Mouse (Mus musculus) ES-E14 (cell line): ENCODE results near the gene Wdr70. TPM values are rescaled to one million over a fixed set of nuclear protein-coding genes. Genes with fewer than 3 reads are reported as not detected.

Experiments used
- DNase-seq: peaks from one replicate; pipeline ENCODE4 v3.0.0-alpha.2; 2013; ENCODE audit warnings: low read depth, low spot score
- H3K27ac ChIP-seq: 2 replicates; pipeline ENCODE4 v1.5.1; 2012; ENCODE audit warnings: low read depth, mild to moderate bottlenecking, low read length, moderate library complexity, mixed read lengths; ENCODE audit not compliant: poor library complexity, insufficient read depth, severe bottlenecking
- H3K36me3 ChIP-seq: 2 replicates; pipeline ENCODE4 v1.6.1; 2012; ENCODE audit warnings: mild to moderate bottlenecking, low read length, moderate library complexity, mixed read lengths; ENCODE audit not compliant: control insufficient read depth, poor library complexity, insufficient read depth, severe bottlenecking
- H3K4me1 ChIP-seq, 2 experiments: fragments of 150-350 bp in 1 of 2; sonication (generic) in 1 of 2; 2 replicates each; pipeline ENCODE4 v1.6.1; 2012; ENCODE audit warnings: low read length in 2 of 2, mild to moderate bottlenecking in 1 of 2, mixed read lengths in 1 of 2; ENCODE audit not compliant: control insufficient read depth in 2 of 2, insufficient read depth in 2 of 2, poor library complexity in 1 of 2
- H3K4me3 ChIP-seq, 2 experiments: fragments of 150-350 bp in 1 of 2; sonication (generic) in 1 of 2; 2 replicates each; pipeline ENCODE4 v1.5.1; 2012; ENCODE audit warnings: low read length in 2 of 2, low read depth in 1 of 2, mild to moderate bottlenecking in 1 of 2, mixed read lengths in 1 of 2; ENCODE audit not compliant: insufficient read depth in 1 of 2, poor library complexity in 1 of 2, severe bottlenecking in 1 of 2
- H3K9ac ChIP-seq: 2 replicates; pipeline ENCODE4 v1.6.1; 2012; ENCODE audit warnings: low read depth, mild to moderate bottlenecking, low read length, mixed read lengths; ENCODE audit not compliant: poor library complexity, insufficient read depth, severe bottlenecking
- H3K9me3 ChIP-seq: fragments of 150-350 bp; sonication (generic); 2 replicates; pipeline ENCODE4 v1.6.1; 2012; ENCODE audit warnings: low read depth, mild to moderate bottlenecking, low read length; ENCODE audit not compliant: control insufficient read depth, insufficient read depth
- CHD2 ChIP-seq: IDR thresholded peaks from 2 replicates; pipeline ENCODE4 v1.6.1; 2014; ENCODE audit warnings: mild to moderate bottlenecking, low read depth, low read length, inconsistent platforms
- HCFC1 ChIP-seq: IDR thresholded peaks from 2 replicates; pipeline ENCODE4 v1.6.1; 2012; ENCODE audit warnings: low read length, inconsistent platforms, borderline replicate concordance; ENCODE audit not compliant: insufficient read depth
- MAFK ChIP-seq: IDR thresholded peaks from 2 replicates; pipeline ENCODE4 v1.6.1; 2014; ENCODE audit warnings: mild to moderate bottlenecking, low read depth, low read length, inconsistent platforms; ENCODE audit not compliant: insufficient read depth
- ZC3H11A ChIP-seq: IDR thresholded peaks from 2 replicates; pipeline ENCODE4 v1.6.1; 2012; ENCODE audit warnings: low read depth, mild to moderate bottlenecking, inconsistent platforms, low read length, borderline replicate concordance
- ZNF384 ChIP-seq: IDR thresholded peaks from 2 replicates; pipeline ENCODE4 v1.6.1; 2012; ENCODE audit warnings: low read depth, low read length, inconsistent platforms
- in situ Hi-C, 2 experiments: fragments of 600-800 bp; cut with MboI; formaldehyde crosslinking; loops; one replicate each; pipeline ENCODE4 v1.15.1; 2025; ENCODE audit warnings: low sequenced_read_pairs in 2 of 2, inconsistent platforms in 1 of 2; ENCODE audit not compliant: unreplicated experiment in 2 of 2
- total RNA-seq: library from RNA; depleted of rRNA; stranded (reverse); fragments of 300-350 nt; gene quantifications from 2 replicates; pipeline ENCODE4 v1.2.3, GENCODE M21; 2012

The Wdr70 gene
- total RNA-seq, 1 experiment: 45.5 TPM

DNA sequence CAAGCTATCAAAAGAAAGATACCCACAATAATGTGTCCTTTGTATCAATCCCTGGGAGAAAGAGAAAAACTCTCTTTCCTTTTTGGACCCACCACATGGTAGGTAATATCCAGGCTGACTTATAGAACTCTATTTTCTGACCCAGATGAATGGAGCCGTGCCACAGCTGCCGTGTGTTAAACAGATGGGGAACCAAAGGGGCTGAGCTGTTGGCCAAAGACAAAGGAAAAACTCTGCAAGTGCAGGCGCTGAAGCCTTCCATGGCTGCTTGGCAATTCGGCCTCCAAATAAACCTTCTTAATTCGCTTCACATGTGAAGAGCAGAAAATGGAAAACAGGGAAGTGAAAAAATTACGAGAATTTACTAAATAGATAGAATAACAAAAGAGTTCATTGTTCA lies 112.7 kb downstream of the Wdr70 start:
- H3K9ac ChIP-seq: no peak overlapping the region
- TF ChIP-seq ZNF384: no peak
- TF ChIP-seq HCFC1: no peak
- no peak for TF ChIP-seq CHD2
- no peak for TF ChIP-seq MAFK
- TF ChIP-seq ZC3H11A: no peak
- no peak for DNase-seq
- in situ Hi-C loops: no loop called here
- H3K36me3 ChIP-seq: no peaks in the 10 kb centered on the region
- no peak overlapping the region for H3K27ac ChIP-seq
- no peak overlapping the region for H3K4me3 ChIP-seq
- H3K4me1 ChIP-seq: no peaks in the 10 kb centered on the region
- H3K9me3 ChIP-seq: no peaks in the 10 kb centered on the region

DNA sequence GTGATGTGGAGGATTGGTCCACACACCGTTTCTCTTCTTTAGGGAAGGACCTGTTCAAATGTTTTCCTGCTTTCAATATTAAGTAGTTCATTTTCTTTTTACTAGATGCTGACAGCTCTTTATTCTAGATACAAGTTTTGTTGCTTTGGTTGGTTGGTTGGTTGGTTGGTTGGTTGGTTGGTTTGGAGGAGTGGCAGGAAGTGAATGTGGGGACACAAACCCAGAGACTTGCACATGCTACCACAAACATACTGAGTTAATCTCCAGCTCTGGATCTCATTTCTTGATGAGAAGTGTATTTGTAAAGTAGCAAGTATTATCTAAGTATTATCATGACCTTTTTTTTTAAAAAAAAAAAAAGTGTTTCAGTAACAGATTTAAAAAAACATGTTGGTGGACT lies 120.4 kb downstream of the Wdr70 start:
- in situ Hi-C loops: no loop called here
- no peak overlapping the region for H3K9ac ChIP-seq

DNA sequence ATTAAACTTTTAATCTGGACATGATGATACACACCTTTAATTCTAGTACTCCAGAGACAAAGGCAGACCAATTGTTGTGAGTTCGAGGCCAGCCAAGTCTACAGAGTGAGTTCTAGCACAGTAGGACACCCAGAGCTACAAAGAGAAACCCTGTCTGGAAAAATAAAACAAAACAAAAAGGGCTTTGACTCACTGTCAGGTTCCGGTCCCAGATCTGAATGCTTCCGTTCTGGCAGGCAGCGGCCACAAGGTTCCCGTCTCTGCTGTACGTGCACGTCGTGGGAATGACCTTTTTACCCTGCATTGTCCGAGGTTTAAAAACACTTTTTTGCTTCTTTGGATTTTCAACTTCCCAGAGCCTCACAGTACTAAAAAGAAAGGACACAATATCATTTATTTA lies 122.2 kb downstream of the Wdr70 start:
- no peak overlapping the region for H3K4me3 ChIP-seq
- H3K9ac ChIP-seq: no peak overlapping the region
- TF ChIP-seq ZC3H11A (no peak), HCFC1 (no peak), MAFK (no peak), CHD2 (no peak), ZNF384 (no peak)
- no peak overlapping the region for H3K27ac ChIP-seq
- 0 out of 4 replicates have a peak, but pooled peaks cover 0 to 2% of the 10 kb centered on the region in 2 experiments for H3K4me1 ChIP-seq
- no peaks in the 10 kb centered on the region for H3K9me3 ChIP-seq
- no peaks in the 10 kb centered on the region for H3K36me3 ChIP-seq
- in situ Hi-C loops: no loop called here
- no peak for DNase-seq

More for the DNA sequence above, 120.4 kb downstream of the Wdr70 start:
- DNase-seq: no peak
- Histone ChIP-seq H3K36me3 (no peaks in the 10 kb centered on the region), H3K4me1 (0 out of 4 replicates have a peak, but pooled peaks cover 0 to 2% of the 10 kb centered on the region in 2 experiments), H3K4me3 (no peak overlapping the region), H3K27ac (no peak overlapping the region), H3K9me3 (no peaks in the 10 kb centered on the region)
- no peak for TF ChIP-seq CHD2
- TF ChIP-seq HCFC1: no peak
- TF ChIP-seq MAFK: no peak
- no peak for TF ChIP-seq ZC3H11A
- TF ChIP-seq ZNF384: no peak

DNA sequence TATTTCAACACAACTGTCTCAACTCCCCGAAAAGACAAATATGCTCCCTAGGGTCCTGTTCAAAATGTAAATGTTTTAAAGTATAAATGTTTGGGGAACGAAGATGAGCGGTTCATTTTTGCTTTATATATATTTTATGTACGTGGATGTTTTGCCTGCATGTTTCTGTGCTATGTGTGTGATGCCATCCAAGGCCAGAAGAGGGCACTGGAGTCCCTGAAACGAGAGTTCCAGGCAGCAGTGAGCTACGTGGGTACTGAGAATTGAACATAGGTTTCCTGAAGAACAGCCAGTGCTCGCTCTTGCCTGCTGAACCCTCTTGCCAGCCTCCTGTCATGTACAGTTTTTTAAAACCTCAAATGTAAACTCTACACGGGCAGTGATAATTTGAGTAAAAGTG lies 124.6 kb downstream of the Wdr70 start:
- no peak overlapping the region for H3K27ac ChIP-seq
- peak overlapping the region in 1 of 2 experiments; percentile 23; a peak in 1 of 4 replicates for H3K4me3 ChIP-seq
- H3K9me3 ChIP-seq: no peaks in the 10 kb centered on the region
- no peaks in the 10 kb centered on the region for H3K4me1 ChIP-seq
- H3K9ac ChIP-seq: no peak overlapping the region
- in situ Hi-C loops: no loop called here
- peak; percentile 41 for DNase-seq
- TF ChIP-seq ZC3H11A (peak; percentile 65; the same call in 1 of the 2 replicates), CHD2 (no peak), HCFC1 (no peak)
- H3K36me3 ChIP-seq: no peaks in the 10 kb centered on the region

DNA sequence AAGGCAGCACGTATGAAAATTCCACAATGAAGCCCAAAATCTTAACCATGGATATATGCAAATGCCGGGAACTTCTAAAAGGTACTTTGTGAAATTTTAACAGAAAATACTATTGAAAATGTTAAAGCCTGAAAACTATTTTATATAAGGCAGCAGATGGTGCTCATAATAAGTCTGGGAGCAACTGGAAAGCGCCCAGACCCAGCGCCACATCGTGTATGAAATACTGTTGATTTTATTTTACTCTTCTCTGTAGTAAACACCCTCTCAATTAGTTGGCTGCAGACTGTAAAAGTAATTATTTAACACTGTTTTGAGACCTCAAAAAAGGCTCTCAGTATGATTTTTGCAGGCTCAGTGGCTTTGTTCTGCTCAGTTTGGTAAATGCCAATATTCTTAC lies 126.5 kb downstream of the Wdr70 start:
- H3K4me3 ChIP-seq: no peak overlapping the region
- no peaks in the 10 kb centered on the region for H3K36me3 ChIP-seq
- H3K9ac ChIP-seq: no peak overlapping the region
- no peaks in the 10 kb centered on the region for H3K4me1 ChIP-seq
- in situ Hi-C loops: no loop called here
- no peak for DNase-seq
- no peak overlapping the region for H3K27ac ChIP-seq
- TF ChIP-seq CHD2 (no peak), HCFC1 (no peak), ZC3H11A (no peak), MAFK (no peak), ZNF384 (no peak)
- no peaks in the 10 kb centered on the region for H3K9me3 ChIP-seq
